Mouse (Mus musculus) forebrain, embryonic 11.5 days (tissue): ENCODE measurements at regions not wholly inside any gene's neighbourhood (a gene's known extent, or its start where the extent isn't known, plus 50 kb on each side); places are given as distances from the start of the nearest gene placed in this dataset.
A peak's percentile ranks its signal among the peaks of the same experiment; 100 is the strongest.
"Not testable (repeated sequence)": the region's sequence is repeated elsewhere in the genome, so short reads cannot be mapped to it uniquely, and the experiment has no call there.

Source experiments
- ATAC-seq: fragments of 200-750 bp; cut with Nextera tagmentation; replicated peaks from 2 replicates; pipeline ENCODE4 v1.8.0; 2017; ENCODE audit warnings: moderate TSS enrichment; ENCODE audit not compliant: low FRiP score
- DNase-seq: peaks from one replicate; pipeline ENCODE4 v3.0.0-alpha.2; 2017; ENCODE audit warnings: low spot score
- H3K27ac ChIP-seq: fragments of 300-500 bp; sonication (generic); 2 replicates; pipeline ENCODE4 v1.5.1; 2014; ENCODE audit warnings: low read depth, low read length
- H3K27me3 ChIP-seq: fragments of 300-500 bp; sonication (generic); 2 replicates; pipeline ENCODE4 v1.6.1; 2014; ENCODE audit warnings: mild to moderate bottlenecking, low read length, mixed read lengths; ENCODE audit not compliant: control insufficient read depth, insufficient read depth
- H3K36me3 ChIP-seq: fragments of 300-500 bp; sonication (generic); 2 replicates; pipeline ENCODE4 v1.6.1; 2014; ENCODE audit warnings: mild to moderate bottlenecking, low read length, moderate library complexity, mixed read lengths; ENCODE audit not compliant: control insufficient read depth, insufficient read depth
- H3K4me1 ChIP-seq: fragments of 300-500 bp; sonication (generic); replicated peaks from 2 replicates; pipeline ENCODE4 v1.6.1; 2014; ENCODE audit warnings: low read length, mixed read lengths; ENCODE audit not compliant: control insufficient read depth, insufficient read depth
- H3K4me2 ChIP-seq: fragments of 300-500 bp; sonication (generic); 2 replicates; pipeline ENCODE4 v1.6.1; 2014; ENCODE audit warnings: low read depth, mild to moderate bottlenecking, low read length, moderate library complexity, mixed read lengths; ENCODE audit not compliant: severe bottlenecking
- H3K4me3 ChIP-seq: fragments of 300-500 bp; sonication (generic); 2 replicates; pipeline ENCODE4 v1.5.1; 2014; ENCODE audit warnings: low read depth, low read length
- H3K9ac ChIP-seq: fragments of 300-500 bp; sonication (generic); 2 replicates; pipeline ENCODE4 v1.6.1; 2014; ENCODE audit warnings: low read length
- H3K9me3 ChIP-seq: fragments of 300-500 bp; sonication (generic); 2 replicates; pipeline ENCODE4 v1.6.1; 2016; ENCODE audit warnings: low read length, mixed read lengths; ENCODE audit not compliant: control insufficient read depth
- WGBS: fragments of 180-500 bp; shearing (Covaris S2); extraction: QIAGEN DNeasy Blood & Tissue Kit; methylation state at CpG from one replicate; pipeline ENCODE4 v1.1.7; 2014; 5-methylcytosine and 5-hydroxymethylcytosine counted together

DNA sequence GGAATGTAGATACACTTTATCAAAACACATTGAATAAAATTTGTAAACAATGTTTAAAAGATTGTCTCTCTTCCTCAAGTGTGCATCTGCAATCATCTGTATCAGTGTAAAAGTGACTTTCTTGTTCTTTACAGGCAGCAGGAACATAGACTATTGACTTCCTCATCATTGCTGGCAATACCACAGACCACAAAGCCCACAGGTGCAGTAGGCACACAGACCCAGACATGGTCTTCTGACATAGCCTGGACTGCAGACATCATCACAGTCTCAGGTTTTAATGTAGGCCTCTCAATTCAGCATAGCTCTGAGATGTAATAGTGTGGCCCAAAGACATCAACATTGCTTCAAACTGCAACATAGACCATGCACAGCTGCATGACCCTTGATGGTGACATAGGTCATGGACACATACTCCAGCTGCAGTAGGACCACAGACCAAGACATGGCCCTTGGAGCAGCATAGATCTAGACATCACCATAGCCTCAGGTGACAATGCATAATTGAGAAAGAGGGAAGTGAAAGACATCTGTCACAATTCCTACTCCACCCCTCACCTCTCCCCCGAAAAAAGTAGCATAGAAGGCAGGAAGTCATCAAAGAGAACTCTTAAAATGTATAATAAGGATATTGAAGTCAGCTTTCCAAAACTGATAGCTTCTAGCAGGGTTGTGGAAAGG, 74.1 kb upstream of the Speer2 start:
- no peak overlapping the region for H3K27ac ChIP-seq
- WGBS = 81% methylated on average over 1 of the region's 1 CpGs
- no peak overlapping the region for H3K4me2 ChIP-seq
- H3K9ac ChIP-seq = no peak overlapping the region
- no peaks in the 10 kb centered on the region for H3K36me3 ChIP-seq
- H3K27me3 ChIP-seq = no peaks in the 10 kb centered on the region
- no peaks in the 10 kb centered on the region for H3K4me1 ChIP-seq
- H3K4me3 ChIP-seq = no peak overlapping the region
- ATAC-seq = no peak
- H3K9me3 ChIP-seq = no peaks in the 10 kb centered on the region
- no peak for DNase-seq

DNA sequence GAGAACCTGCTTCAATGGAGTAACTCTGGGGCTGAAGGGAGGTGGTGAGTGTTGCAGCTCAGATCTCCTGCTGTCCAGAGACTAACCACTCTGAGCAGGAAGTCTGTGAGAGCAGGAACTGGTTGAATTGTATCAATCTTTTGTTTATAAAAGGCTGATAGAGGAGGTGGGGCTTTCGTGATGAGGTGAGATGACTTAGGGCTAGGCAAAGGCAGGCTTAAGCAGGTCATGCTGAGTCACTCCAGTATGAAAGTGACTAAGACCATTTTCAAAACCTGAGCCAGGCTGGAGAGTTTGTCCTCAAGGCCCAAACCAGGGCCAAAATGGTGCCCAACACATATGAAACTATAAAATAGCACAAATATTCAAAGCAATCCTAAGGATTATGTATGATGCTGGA, 80.1 kb upstream of the Speer2 start:
- 85% methylated on average over 1 of the region's 1 CpGs for WGBS
- Histone ChIP-seq H3K4me2 (no peak overlapping the region), H3K27ac (no peak overlapping the region), H3K36me3 (no peaks in the 10 kb centered on the region), H3K9ac (no peak overlapping the region), H3K4me1 (no peaks in the 10 kb centered on the region), H3K27me3 (no peaks in the 10 kb centered on the region), H3K9me3 (no peaks in the 10 kb centered on the region), H3K4me3 (no peak overlapping the region)
- DNase-seq (no peak), ATAC-seq (no peak)

GRCm38 (mm10) chr16:69948783-69949182, 85.2 kb upstream of the Speer2 start:
- no peak overlapping the region for H3K9ac ChIP-seq
- no peak overlapping the region for H3K4me2 ChIP-seq
- no peaks in the 10 kb centered on the region for H3K27me3 ChIP-seq
- no peak overlapping the region for H3K27ac ChIP-seq
- ATAC-seq (no peak), DNase-seq (no peak)
- no peaks in the 10 kb centered on the region for H3K36me3 ChIP-seq
- no peak overlapping the region for H3K4me3 ChIP-seq
- WGBS = 96% methylated on average over 10 of the region's 10 CpGs
- H3K9me3 ChIP-seq = no peaks in the 10 kb centered on the region
- H3K4me1 ChIP-seq = no peaks in the 10 kb centered on the region

DNA sequence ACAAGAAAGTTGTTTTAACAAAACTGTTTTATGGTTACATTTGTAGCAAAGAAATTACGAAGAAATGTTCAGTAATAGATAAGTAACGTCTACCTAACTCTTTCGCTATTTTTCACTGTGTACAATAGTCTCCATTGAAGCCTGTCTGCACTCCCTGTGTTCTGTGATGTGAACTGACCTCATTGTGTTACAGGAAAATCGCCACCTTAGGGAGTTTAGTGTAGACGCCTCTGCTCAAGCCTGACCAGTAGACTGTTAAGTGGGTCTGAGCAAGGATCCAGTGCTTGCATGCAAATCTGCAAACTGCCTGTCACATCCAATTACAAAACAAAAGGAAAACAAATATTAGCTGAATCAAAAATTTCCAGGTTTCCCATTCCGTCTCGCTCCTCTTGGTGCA, 85.8 kb upstream of the Speer2 start:
- H3K4me1 ChIP-seq = no peaks in the 10 kb centered on the region
- H3K36me3 ChIP-seq = no peaks in the 10 kb centered on the region
- H3K9me3 ChIP-seq = no peaks in the 10 kb centered on the region
- no peak overlapping the region for H3K9ac ChIP-seq
- no peak overlapping the region for H3K27ac ChIP-seq
- no peak overlapping the region for H3K4me3 ChIP-seq
- DNase-seq (no peak), ATAC-seq (no peak)
- 88% methylated on average over 7 of the region's 7 CpGs for WGBS
- no peaks in the 10 kb centered on the region for H3K27me3 ChIP-seq
- no peak overlapping the region for H3K4me2 ChIP-seq

- no peaks in the 10 kb centered on the region for H3K9me3 ChIP-seq
- ATAC-seq = no peak
- DNase-seq = no peak
- no peak overlapping the region for H3K9ac ChIP-seq
- H3K27ac ChIP-seq = no peak overlapping the region
- H3K4me2 ChIP-seq = no peak overlapping the region
- H3K36me3 ChIP-seq = no peaks in the 10 kb centered on the region
- H3K4me3 ChIP-seq = no peak overlapping the region
- 89% methylated on average over 2 of the region's 2 CpGs for WGBS
- H3K27me3 ChIP-seq = no peaks in the 10 kb centered on the region
- H3K4me1 ChIP-seq = no peaks in the 10 kb centered on the region
These were observed 88.0 kb upstream of the Speer2 start for GRCm38 (mm10) chr16:69951581-69951980.

DNA sequence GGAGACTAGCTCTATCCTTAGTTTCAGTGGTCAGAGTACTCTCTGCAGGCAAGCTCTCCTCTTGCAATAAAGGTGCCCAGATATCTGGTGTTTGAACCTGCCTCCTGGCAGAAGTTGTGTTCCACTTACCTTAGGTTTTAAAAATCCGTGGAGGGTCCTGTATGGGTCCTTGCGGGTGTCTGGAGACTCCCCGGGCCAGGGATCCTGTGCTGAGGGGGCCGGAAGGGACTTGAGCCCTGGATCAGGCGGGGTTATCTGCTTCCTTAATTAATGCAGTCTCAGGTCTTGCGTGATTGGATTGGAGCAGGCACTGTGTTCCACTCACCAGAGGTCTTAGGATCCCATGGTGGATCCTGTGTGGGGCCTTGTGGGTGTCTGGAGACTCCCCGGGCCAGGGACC, 103.0 kb upstream of the Speer2 start:
- H3K4me3 ChIP-seq, H3K4me2 ChIP-seq, ATAC-seq, H3K9ac ChIP-seq, H3K27ac ChIP-seq, H3K9me3 ChIP-seq, H3K36me3 ChIP-seq, DNase-seq, H3K27me3 ChIP-seq, H3K4me1 ChIP-seq: not testable (repeated sequence)
- WGBS = 83% methylated on average over 7 of the region's 7 CpGs

- H3K36me3 ChIP-seq = no peaks in the 10 kb centered on the region
- H3K27me3 ChIP-seq = no peaks in the 10 kb centered on the region
- peak; percentile 66 for ATAC-seq
- no peak overlapping the region for H3K4me2 ChIP-seq
- no peaks in the 10 kb centered on the region for H3K9me3 ChIP-seq
- no peak for DNase-seq
- H3K4me3 ChIP-seq = no peak overlapping the region
- H3K4me1 ChIP-seq = no peaks in the 10 kb centered on the region
- WGBS = 74% methylated on average over 3 of the region's 3 CpGs
- H3K27ac ChIP-seq = no peak overlapping the region
- H3K9ac ChIP-seq = no peak overlapping the region
These were observed 116.4 kb upstream of the Speer2 start for GRCm38 (mm10) chr16:69979813-69980527.

GRCm38 (mm10) chr16:69984320-69984719, 120.8 kb upstream of the Speer2 start:
- Histone ChIP-seq H3K9me3 (no peaks in the 10 kb centered on the region), H3K9ac (no peak overlapping the region), H3K36me3 (no peaks in the 10 kb centered on the region), H3K4me3 (no peak overlapping the region), H3K27ac (no peak overlapping the region), H3K4me1 (no peaks in the 10 kb centered on the region), H3K27me3 (no peaks in the 10 kb centered on the region), H3K4me2 (no peak overlapping the region)
- WGBS = 34% methylated on average over 5 of the region's 5 CpGs
- DNase-seq (no peak), ATAC-seq (peak; percentile 59)
